Mouse (Mus musculus) intestine, postnatal 0 days (tissue): ENCODE results near the gene Sidt1. TPM values are rescaled to one million over a fixed set of nuclear protein-coding genes. Genes with fewer than 3 reads are reported as not detected.

ENCODE experiments used
- ATAC-seq: fragments of 200-750 bp; cut with Nextera tagmentation; 2 replicates; pipeline ENCODE4 v1.8.0; 2017; ENCODE audit warnings: mild to moderate bottlenecking, moderate TSS enrichment, moderate library complexity
- H3K27ac ChIP-seq: fragments of 300-500 bp; sonication (generic); 2 replicates; pipeline ENCODE4 v1.5.1; 2014; ENCODE audit warnings: mild to moderate bottlenecking, low read depth, low read length, moderate library complexity
- H3K27me3 ChIP-seq: fragments of 300-500 bp; sonication (generic); replicated peaks from 2 replicates; pipeline ENCODE4 v1.6.1; 2014; ENCODE audit warnings: low read length, mixed read lengths; ENCODE audit not compliant: control insufficient read depth, insufficient read depth
- H3K36me3 ChIP-seq: fragments of 300-500 bp; sonication (generic); 2 replicates; pipeline ENCODE4 v1.6.1; 2014; ENCODE audit warnings: mild to moderate bottlenecking, moderate library complexity; ENCODE audit not compliant: control insufficient read depth, insufficient read depth
- H3K4me1 ChIP-seq: fragments of 300-500 bp; sonication (generic); replicated peaks from 2 replicates; pipeline ENCODE4 v1.6.1; 2014; ENCODE audit warnings: antibody characterized with exemption, low read length, mixed read lengths; ENCODE audit not compliant: control insufficient read depth, insufficient read depth
- H3K4me2 ChIP-seq: fragments of 300-500 bp; sonication (generic); replicated peaks from 2 replicates; pipeline ENCODE4 v1.6.1; 2014; ENCODE audit warnings: low read depth, mild to moderate bottlenecking, moderate library complexity
- H3K4me3 ChIP-seq: fragments of 300-500 bp; sonication (generic); 2 replicates; pipeline ENCODE4 v1.5.1; 2014; ENCODE audit warnings: low read depth, low read length
- H3K9ac ChIP-seq: fragments of 300-500 bp; sonication (generic); 2 replicates; pipeline ENCODE4 v1.6.1; 2014; ENCODE audit warnings: mild to moderate bottlenecking, low read depth, low read length
- H3K9me3 ChIP-seq: fragments of 300-500 bp; sonication (generic); 2 replicates; pipeline ENCODE4 v1.6.1; 2016; ENCODE audit warnings: mixed run types; ENCODE audit not compliant: control insufficient read depth
- CTCF ChIP-seq: sonication (generic); IDR thresholded peaks from 2 replicates; pipeline ENCODE4 v1.5.1; 2016; ENCODE audit warnings: low read depth, mild to moderate bottlenecking, control low read depth, antibody characterized with exemption, moderate library complexity
- WGBS: fragments of 180-500 bp; shearing (Covaris S2); extraction: QIAGEN DNeasy Blood & Tissue Kit; methylation state at CpG from one replicate; pipeline ENCODE4 v1.1.7; 2014; 5-methylcytosine and 5-hydroxymethylcytosine counted together
- polyA plus RNA-seq: library from polyadenylated mRNA; unstranded; fragments of >200 nt; fragmentation: Nextera tagmentation; extraction: Ambion mirVana; gene quantifications from 2 replicates; pipeline ENCODE4 v1.2.1, GENCODE M21; 2015

Sidt1 gene
- polyA plus RNA-seq, 1 experiment from 2014 or later, result 1.2 TPM

DNA sequence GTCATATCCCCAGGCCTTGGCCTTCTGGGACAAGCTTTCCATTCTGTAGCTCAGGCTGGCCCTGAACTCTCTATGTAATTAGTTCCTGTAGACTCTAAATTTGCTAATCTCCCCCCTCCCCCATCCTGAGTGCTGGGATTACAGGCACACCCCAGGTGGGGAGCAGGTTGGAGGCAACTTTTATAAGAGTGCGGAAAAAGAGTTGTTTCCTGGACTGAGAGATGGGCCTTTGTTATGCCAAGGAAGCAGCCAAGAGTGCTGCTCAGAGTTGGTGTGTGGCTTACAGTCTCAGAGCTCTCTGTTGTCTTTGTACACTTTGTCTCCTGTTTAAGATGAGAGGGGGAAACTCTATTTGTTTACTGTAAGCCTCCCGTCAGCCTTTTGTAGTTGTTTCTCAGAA lies 52.2 kb downstream of the Sidt1 start:
- Histone ChIP-seq H3K9ac (no peak overlapping the region), H3K4me3 (no peak overlapping the region), H3K9me3 (no peaks in the 10 kb centered on the region), H3K36me3 (no peaks in the 10 kb centered on the region), H3K27ac (no peak overlapping the region), H3K4me1 (no peaks in the 10 kb centered on the region), H3K27me3 (no peaks in the 10 kb centered on the region), H3K4me2 (no peak overlapping the region)
- TF ChIP-seq CTCF, result no peak
- 77% methylated on average over 2 of the region's 2 CpGs for WGBS
- ATAC-seq, result no peak

DNA sequence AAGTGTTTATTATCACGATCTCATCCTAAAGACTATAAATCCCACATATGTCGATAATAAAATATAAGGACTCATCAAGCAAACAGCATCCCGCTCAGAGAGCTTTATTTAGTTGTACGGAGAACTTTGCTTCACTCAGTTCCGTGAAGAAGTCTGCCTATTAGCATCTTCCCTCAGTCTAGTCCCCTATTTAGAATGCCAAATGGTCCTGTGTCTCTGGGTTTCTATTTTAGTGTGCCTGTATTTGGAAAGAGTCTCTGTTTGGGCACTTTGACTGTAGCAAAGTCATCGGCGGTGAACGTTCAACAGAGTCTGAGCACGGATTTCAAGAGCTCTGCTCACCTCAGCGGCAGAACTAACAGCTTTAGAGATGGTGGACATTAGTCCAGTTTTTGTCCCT lies 55.8 kb downstream of the Sidt1 start:
- H3K9me3 ChIP-seq, result no peaks in the 10 kb centered on the region
- no peaks in the 10 kb centered on the region for H3K36me3 ChIP-seq
- no peak overlapping the region for H3K27ac ChIP-seq
- no peaks in the 10 kb centered on the region for H3K27me3 ChIP-seq
- TF ChIP-seq CTCF, result no peak
- H3K4me1 ChIP-seq, result no peaks in the 10 kb centered on the region
- ATAC-seq, result no peak
- no peak overlapping the region for H3K4me2 ChIP-seq
- 92% methylated on average over 10 of the region's 10 CpGs for WGBS
- no peak overlapping the region for H3K9ac ChIP-seq
- no peak overlapping the region for H3K4me3 ChIP-seq

DNA sequence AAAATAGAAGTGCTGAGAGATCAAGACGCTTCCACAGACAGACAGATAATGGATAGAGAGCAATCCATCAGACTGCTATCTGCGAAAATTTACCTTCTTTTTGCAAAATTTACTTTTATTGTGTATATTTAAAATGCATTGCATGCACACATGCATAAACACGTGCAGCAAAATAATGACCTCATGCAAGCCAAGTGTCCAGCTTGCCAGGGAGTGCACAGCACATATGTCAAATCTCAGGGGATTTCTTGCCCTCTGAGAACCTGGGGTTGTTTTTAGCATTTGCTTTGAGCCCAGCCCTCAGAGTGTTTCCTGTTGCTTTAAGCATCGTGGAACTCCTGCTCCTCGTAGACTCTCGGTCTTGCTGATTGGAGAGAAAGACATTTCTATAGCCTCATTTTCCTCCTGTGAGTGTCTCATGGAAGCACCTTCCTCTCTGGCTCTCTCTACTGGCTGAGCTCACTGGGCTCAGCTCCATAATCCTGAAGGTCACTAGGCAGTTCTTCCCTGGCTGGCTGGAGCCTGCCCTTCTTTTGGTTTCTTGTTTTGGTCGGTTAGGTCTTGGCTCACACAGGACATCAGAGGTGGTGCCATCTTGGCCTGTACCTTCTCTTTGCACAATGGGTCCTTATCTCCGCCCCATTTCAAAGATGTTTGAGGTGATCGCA lies 61.5 kb downstream of the Sidt1 start:
- no peak overlapping the region for H3K4me2 ChIP-seq
- H3K9ac ChIP-seq, result no peak overlapping the region
- no peak for ATAC-seq
- no peaks in the 10 kb centered on the region for H3K9me3 ChIP-seq
- no peak overlapping the region for H3K4me3 ChIP-seq
- H3K4me1 ChIP-seq, result no peaks in the 10 kb centered on the region
- H3K36me3 ChIP-seq, result no peaks in the 10 kb centered on the region
- no peak overlapping the region for H3K27ac ChIP-seq
- TF ChIP-seq CTCF, result no peak
- 73% methylated on average over 9 of the region's 9 CpGs for WGBS
- H3K27me3 ChIP-seq, result no peaks in the 10 kb centered on the region

DNA sequence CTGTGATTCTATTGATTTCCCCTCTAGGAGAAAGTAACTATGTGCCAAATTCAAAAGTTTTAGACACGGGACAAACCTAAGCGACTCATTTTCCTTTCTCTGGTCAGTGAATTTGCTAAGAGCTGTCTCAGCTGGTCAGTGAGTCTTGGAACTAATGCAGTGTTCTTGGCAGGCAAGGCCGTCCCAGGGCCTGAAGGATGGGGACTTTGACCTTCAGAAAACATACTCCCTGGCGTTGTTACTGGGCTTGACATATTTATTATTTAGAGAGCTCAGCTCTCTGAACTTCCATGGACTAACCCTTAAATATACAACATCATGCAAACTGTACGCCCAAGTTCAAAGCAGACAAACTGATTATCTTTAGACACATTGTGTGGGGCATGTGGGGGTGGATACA lies 62.4 kb downstream of the Sidt1 start:
- no peaks in the 10 kb centered on the region for H3K36me3 ChIP-seq
- H3K27me3 ChIP-seq, result no peaks in the 10 kb centered on the region
- no peak overlapping the region for H3K27ac ChIP-seq
- H3K9ac ChIP-seq, result no peak overlapping the region
- WGBS, result 41% methylated on average over 5 of the region's 5 CpGs
- no peaks in the 10 kb centered on the region for H3K4me1 ChIP-seq
- H3K4me3 ChIP-seq, result no peak overlapping the region
- ATAC-seq, result no peak
- H3K9me3 ChIP-seq, result no peaks in the 10 kb centered on the region
- TF ChIP-seq CTCF, result no peak
- H3K4me2 ChIP-seq, result no peak overlapping the region

DNA sequence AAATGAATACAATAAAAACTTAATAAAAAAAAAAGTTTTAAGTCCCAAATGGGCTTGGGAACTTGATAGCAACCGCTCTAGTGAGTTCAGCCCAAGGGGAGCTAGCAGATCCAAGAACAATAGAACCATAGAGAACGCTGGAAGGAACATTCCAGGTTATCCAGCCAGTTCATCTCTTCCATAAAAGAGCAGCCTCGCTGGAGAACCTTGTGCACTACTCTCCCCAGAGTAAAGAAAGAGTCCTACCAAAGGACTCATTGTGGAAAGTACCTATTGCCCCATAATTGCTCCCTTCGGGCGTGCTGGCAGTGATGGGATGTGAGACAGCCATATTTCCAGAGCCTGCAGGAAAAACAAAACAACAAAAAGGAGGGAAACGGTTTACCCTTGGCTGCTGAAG lies 63.4 kb downstream of the Sidt1 start:
- TF ChIP-seq CTCF, result no peak
- 72% methylated on average over 6 of the region's 6 CpGs for WGBS
- no peaks in the 10 kb centered on the region for H3K4me1 ChIP-seq

DNA sequence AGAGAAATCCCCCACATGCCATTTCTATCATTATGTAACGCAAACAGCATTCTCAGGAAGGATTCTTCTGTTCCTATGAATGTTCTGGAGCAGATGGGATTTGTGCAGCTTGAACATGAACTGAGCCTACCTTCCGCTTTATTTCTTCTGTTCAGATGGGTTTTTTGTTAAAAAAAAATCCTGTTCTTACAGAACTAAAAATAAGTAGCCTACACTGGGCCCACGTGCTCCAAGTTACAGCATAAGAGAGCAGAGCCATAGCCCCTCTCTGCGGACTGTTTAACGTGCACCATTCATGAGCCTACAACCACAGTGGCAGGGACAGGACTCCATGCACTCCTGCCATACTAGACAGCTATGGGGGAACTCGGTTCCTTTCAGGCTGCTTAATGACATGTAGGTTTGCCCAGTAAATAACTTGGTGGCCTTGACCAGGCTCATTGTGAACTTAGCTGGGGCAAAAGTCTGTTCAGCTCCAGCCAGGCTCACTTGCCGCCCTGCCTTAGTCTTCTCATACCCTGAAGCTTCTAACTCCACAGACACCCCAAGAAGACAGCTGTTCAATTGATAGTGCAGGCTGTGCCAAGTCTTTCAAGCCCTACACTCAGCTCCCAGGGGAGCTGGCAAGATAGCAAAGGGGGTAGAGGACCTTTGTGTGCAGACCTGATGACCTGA lies 64.3 kb downstream of the Sidt1 start:
- 84% methylated on average over 7 of the region's 7 CpGs for WGBS
- H3K27ac ChIP-seq, result no peak overlapping the region
- no peak for TF ChIP-seq CTCF
- H3K4me1 ChIP-seq, result no peaks in the 10 kb centered on the region
- no peak overlapping the region for H3K4me3 ChIP-seq
- no peak for ATAC-seq
- no peaks in the 10 kb centered on the region for H3K36me3 ChIP-seq
- H3K4me2 ChIP-seq, result no peak overlapping the region
- no peak overlapping the region for H3K9ac ChIP-seq
- no peaks in the 10 kb centered on the region for H3K9me3 ChIP-seq
- no peaks in the 10 kb centered on the region for H3K27me3 ChIP-seq

More for the DNA sequence above, 63.4 kb downstream of the Sidt1 start:
- Histone ChIP-seq H3K4me3 (no peak overlapping the region), H3K27me3 (no peaks in the 10 kb centered on the region), H3K4me2 (no peak overlapping the region), H3K36me3 (no peaks in the 10 kb centered on the region), H3K27ac (no peak overlapping the region), H3K9me3 (no peaks in the 10 kb centered on the region), H3K9ac (no peak overlapping the region)
- ATAC-seq, result no peak
